Mouse (Mus musculus) lung, postnatal 0 days (tissue): ENCODE measurements around the gene Dcaf8. TPM values are rescaled to one million over a fixed set of nuclear protein-coding genes. Genes with fewer than 3 reads are reported as not detected.

Experiments used
- ATAC-seq: fragments of 200-750 bp; cut with Nextera tagmentation; 2 replicates; pipeline ENCODE4 v1.8.0; 2017; ENCODE audit warnings: moderate library complexity
- DNase-seq: peaks from one replicate; pipeline ENCODE4 v3.0.0-alpha.2; 2016; ENCODE audit warnings: low spot score
- H3K27ac ChIP-seq: fragments of 300-500 bp; sonication (generic); 2 replicates; pipeline ENCODE4 v1.5.1; 2014; ENCODE audit warnings: antibody characterized with exemption, mild to moderate bottlenecking, low read length, mixed read lengths
- H3K27me3 ChIP-seq: fragments of 300-500 bp; sonication (generic); replicated peaks from 2 replicates; pipeline ENCODE4 v1.6.1; 2014; ENCODE audit warnings: low read length, mixed read lengths; ENCODE audit not compliant: insufficient read depth
- H3K36me3 ChIP-seq: fragments of 300-500 bp; sonication (generic); 2 replicates; pipeline ENCODE4 v1.6.1; 2014; ENCODE audit warnings: low read length, mixed read lengths; ENCODE audit not compliant: insufficient read depth
- H3K4me1 ChIP-seq: fragments of 300-500 bp; sonication (generic); 2 replicates; pipeline ENCODE4 v1.6.1; 2014; ENCODE audit warnings: antibody characterized with exemption, low read depth, low read length, mixed read lengths; ENCODE audit not compliant: insufficient read depth
- H3K4me2 ChIP-seq: fragments of 300-500 bp; sonication (generic); replicated peaks from 2 replicates; pipeline ENCODE4 v1.6.1; 2014; ENCODE audit warnings: low read depth, mild to moderate bottlenecking, low read length, moderate library complexity, mixed read lengths
- H3K4me3 ChIP-seq: fragments of 300-500 bp; sonication (generic); 2 replicates; pipeline ENCODE4 v1.5.1; 2014; ENCODE audit warnings: low read depth, low read length
- H3K9ac ChIP-seq: fragments of 300-500 bp; sonication (generic); replicated peaks from 2 replicates; pipeline ENCODE4 v1.6.1; 2014; ENCODE audit warnings: low read depth, mild to moderate bottlenecking
- H3K9me3 ChIP-seq: fragments of 300-500 bp; sonication (generic); 2 replicates; pipeline ENCODE4 v1.6.1; 2016; ENCODE audit warnings: low read length, mixed read lengths
- CTCF ChIP-seq: IDR thresholded peaks from 2 replicates; pipeline ENCODE4 v1.5.1; 2016; ENCODE audit warnings: antibody characterized with exemption, mild to moderate bottlenecking
- EP300 ChIP-seq: IDR thresholded peaks from 2 replicates; pipeline ENCODE4 v1.6.1; 2016; ENCODE audit warnings: antibody characterized with exemption, mild to moderate bottlenecking, control low read depth
- WGBS: fragments of 180-500 bp; shearing (Covaris S2); extraction: QIAGEN DNeasy Blood & Tissue Kit; methylation state at CpG from one replicate; pipeline ENCODE4 v1.1.7; 2014; 5-methylcytosine and 5-hydroxymethylcytosine counted together
- polyA plus RNA-seq: library from polyadenylated mRNA; unstranded; fragments of >200 nt; fragmentation: Nextera tagmentation; extraction: Ambion mirVana; gene quantifications from 2 replicates; pipeline ENCODE4 v1.2.1, GENCODE M21; 2015

Dcaf8 gene
- polyA plus RNA-seq, 1 experiment from 2014 or later: 93.7 TPM

GRCm38 (mm10) chr1:172197146-172197545 is 49.3 kb downstream of the Dcaf8 start:
- no peak overlapping the region for H3K27ac ChIP-seq
- no peak overlapping the region for H3K4me3 ChIP-seq
- no peaks in the 10 kb centered on the region for H3K9me3 ChIP-seq
- peaks cover 49% of the 10 kb centered on the region for H3K36me3 ChIP-seq
- no peaks in the 10 kb centered on the region for H3K27me3 ChIP-seq
- ATAC-seq (no peak), DNase-seq (no peak)
- H3K4me2 ChIP-seq: no peak overlapping the region
- TF ChIP-seq EP300 (no peak), CTCF (no peak)
- 82% methylated on average over 3 of the region's 3 CpGs for WGBS
- H3K9ac ChIP-seq: no peak overlapping the region
- H3K4me1 ChIP-seq: peaks cover 3% of the 10 kb centered on the region; the same call in 1 of the 2 replicates

- H3K9ac ChIP-seq: no peak overlapping the region
- H3K4me3 ChIP-seq: no peak overlapping the region
- peaks cover 6% of the 10 kb centered on the region; the same call in 1 of the 2 replicates for H3K4me1 ChIP-seq
- H3K27ac ChIP-seq: no peak overlapping the region
- no peaks in the 10 kb centered on the region for H3K27me3 ChIP-seq
- H3K36me3 ChIP-seq: peaks cover 44% of the 10 kb centered on the region
- H3K4me2 ChIP-seq: no peak overlapping the region
- H3K9me3 ChIP-seq: no peaks in the 10 kb centered on the region
- 86% methylated on average over 5 of the region's 5 CpGs for WGBS
- no peak for DNase-seq
- ATAC-seq: no peak
- TF ChIP-seq EP300 (no peak), CTCF (no peak)
These were observed 50.0 kb downstream of the Dcaf8 start for GRCm38 (mm10) chr1:172197851-172198250.

GRCm38 (mm10) chr1:172198316-172198715 is 50.4 kb downstream of the Dcaf8 start:
- TF ChIP-seq EP300 (no peak), CTCF (no peak)
- peaks cover 6% of the 10 kb centered on the region; the same call in 1 of the 2 replicates for H3K4me1 ChIP-seq
- no peak for ATAC-seq
- no peaks in the 10 kb centered on the region for H3K27me3 ChIP-seq
- H3K4me3 ChIP-seq: no peak overlapping the region
- no peak for DNase-seq
- H3K4me2 ChIP-seq: no peak overlapping the region
- H3K9me3 ChIP-seq: no peaks in the 10 kb centered on the region
- H3K27ac ChIP-seq: no peak overlapping the region
- H3K9ac ChIP-seq: no peak overlapping the region
- H3K36me3 ChIP-seq: peaks cover 44% of the 10 kb centered on the region
- WGBS: 85% methylated on average over 8 of the region's 8 CpGs

- Histone ChIP-seq H3K4me1 (peaks cover 6% of the 10 kb centered on the region; the same call in 1 of the 2 replicates), H3K9ac (no peak overlapping the region), H3K4me3 (no peak overlapping the region), H3K9me3 (no peaks in the 10 kb centered on the region), H3K4me2 (no peak overlapping the region), H3K36me3 (peaks cover 41% of the 10 kb centered on the region), H3K27ac (no peak overlapping the region), H3K27me3 (no peaks in the 10 kb centered on the region)
- 86% methylated on average over 4 of the region's 4 CpGs for WGBS
- TF ChIP-seq CTCF: no peak
- no peak for TF ChIP-seq EP300
- DNase-seq (no peak), ATAC-seq (no peak)
These were observed 51.1 kb downstream of the Dcaf8 start for GRCm38 (mm10) chr1:172198996-172199395.

- Histone ChIP-seq H3K9ac (no peak overlapping the region), H3K36me3 (peaks cover 33% of the 10 kb centered on the region), H3K4me1 (peaks cover 9% of the 10 kb centered on the region; the same call in 1 of the 2 replicates)
These were observed 52.3 kb downstream of the Dcaf8 start for GRCm38 (mm10) chr1:172200161-172200560.

GRCm38 (mm10) chr1:172200871-172201447 is 53.1 kb downstream of the Dcaf8 start:
- ATAC-seq (no peak), DNase-seq (no peak)
- Histone ChIP-seq H3K36me3 (peaks cover 26% of the 10 kb centered on the region), H3K27ac (no peak overlapping the region), H3K9me3 (no peaks in the 10 kb centered on the region), H3K27me3 (no peaks in the 10 kb centered on the region), H3K4me1 (peaks cover 9% of the 10 kb centered on the region; the same call in 1 of the 2 replicates), H3K9ac (no peak overlapping the region), H3K4me2 (no peak overlapping the region), H3K4me3 (no peak overlapping the region)
- 39% methylated on average over 7 of the region's 7 CpGs for WGBS
- no peak for TF ChIP-seq EP300
- TF ChIP-seq CTCF: no peak

More at GRCm38 (mm10) chr1:172200161-172200560, 52.3 kb downstream of the Dcaf8 start:
- Histone ChIP-seq H3K4me3 (no peak overlapping the region), H3K27me3 (no peaks in the 10 kb centered on the region), H3K4me2 (no peak overlapping the region), H3K27ac (no peak overlapping the region), H3K9me3 (no peaks in the 10 kb centered on the region)
- ATAC-seq: peak; percentile 32
- TF ChIP-seq EP300 (no peak), CTCF (no peak)
- DNase-seq: peak; percentile 49
- WGBS: 62% methylated on average over 5 of the region's 5 CpGs
